8 mouse cellular contexts compared by ENCODE assay signal in genomic region chr17:44188769-44189145, GRCm38 (mm10). TPM values are rescaled to one million over a fixed set of nuclear protein-coding genes. Genes with fewer than 3 reads are reported as not detected.
A peak's percentile ranks its signal among the peaks of the same experiment; 100 is the strongest.
DNase-seq lines count a peak whose midpoint lies in the region; ATAC-seq and TF ChIP-seq lines count a peak whose summit lies in the region.

No protein-coding gene starts in this region.

- 2% methylated on average over 24 of the region's 24 CpGs for WGBS in kidney, adult 2 months
- 0% methylated on average over 24 of the region's 24 CpGs for WGBS in heart, embryonic 10.5 days
- WGBS in midbrain, embryonic 13.5 days: under 1% methylated on average over 24 of the region's 24 CpGs

- H3K4me3 ChIP-seq in kidney, adult 2 months (ENCODE audit: insufficient read depth, low read depth, low read length): peak overlapping the region; percentile 55
- peak overlapping the region; percentile 70 for H3K4me3 ChIP-seq in heart, embryonic 10.5 days
- H3K4me3 ChIP-seq in midbrain, embryonic 13.5 days (replicated peaks): peak overlapping the region; percentile 36

- H3K9me3 ChIP-seq in heart, embryonic 10.5 days: no peaks in the 10 kb centered on the region
- no peaks in the 10 kb centered on the region for H3K9me3 ChIP-seq in midbrain, embryonic 13.5 days

- peak overlapping the region; percentile 57 for H3K4me2 ChIP-seq in midbrain, embryonic 13.5 days (replicated peaks)

- 0 out of 2 replicates have a peak overlapping the region, but pooled peaks have one; percentile 1 for H3K9ac ChIP-seq in midbrain, embryonic 13.5 days (replicated peaks)

- H3K27me3 ChIP-seq in kidney, adult 2 months (replicated peaks; ENCODE audit: control insufficient read depth, insufficient read depth, low read length): no peaks in the 10 kb centered on the region
- peaks cover 22% of the 10 kb centered on the region for H3K27me3 ChIP-seq in heart, embryonic 10.5 days (ENCODE audit: insufficient read depth, poor library complexity, severe bottlenecking)
- peaks cover 42% of the 10 kb centered on the region for H3K27me3 ChIP-seq in midbrain, embryonic 13.5 days

- no peak for DNase-seq in kidney, adult 2 months
- no peak for DNase-seq in kidney, adult 11 months
- peak; percentile 15 for DNase-seq in brain, embryonic 14.5 days (ENCODE audit: low read depth)
- DNase-seq in heart, embryonic 10.5 days (ENCODE audit: low spot score): no peak
- DNase-seq in kidney, postnatal 10 days: peak; percentile 34
- DNase-seq in adipocyte (ENCODE audit: low spot score): no peak
- DNase-seq in testis, postnatal 10 days (ENCODE audit: low spot score): no peak

- TF ChIP-seq CTCF in kidney, adult 2 months (conservative IDR thresholded peaks at IDR 0.05; ENCODE audit: insufficient read depth, insufficient read length, low read depth, low read length): no peak
- no peak for TF ChIP-seq CTCF in brain, embryonic 14.5 days (IDR thresholded peaks at IDR 0.05; ENCODE audit: borderline replicate concordance, extremely low read depth, insufficient read depth, insufficient read length)

- H3K4me1 ChIP-seq in kidney, adult 2 months (ENCODE audit: control insufficient read depth, insufficient read depth, low read length): peaks cover 19% of the 10 kb centered on the region; the same call in 1 of the 2 replicates
- H3K4me1 ChIP-seq in heart, embryonic 10.5 days: peaks cover 24% of the 10 kb centered on the region
- peaks cover 16% of the 10 kb centered on the region for H3K4me1 ChIP-seq in midbrain, embryonic 13.5 days (replicated peaks)

- no peaks in the 10 kb centered on the region for H3K36me3 ChIP-seq in kidney, adult 2 months (ENCODE audit: control insufficient read depth, insufficient read depth, low read length)
- no peaks in the 10 kb centered on the region for H3K36me3 ChIP-seq in heart, embryonic 10.5 days
- H3K36me3 ChIP-seq in midbrain, embryonic 13.5 days: no peaks in the 10 kb centered on the region

- peak; percentile 43 for ATAC-seq in midbrain, embryonic 13.5 days

- H3K27ac ChIP-seq in kidney, adult 2 months (ENCODE audit: insufficient read depth, low read depth, low read length): peak overlapping the region; percentile 63
- peak overlapping the region; percentile 86 for H3K27ac ChIP-seq in heart, embryonic 10.5 days
- H3K27ac ChIP-seq in midbrain, embryonic 13.5 days: no peak overlapping the region

- no peak for TF ChIP-seq POLR2A in kidney, adult 2 months (IDR thresholded peaks at IDR 0.05; ENCODE audit: low read depth, low read length)
- no peak for TF ChIP-seq POLR2A in brain, embryonic 14.5 days (IDR thresholded peaks at IDR 0.05; ENCODE audit: borderline replicate concordance, extremely low read depth, insufficient read depth, insufficient read length, poor library complexity, severe bottlenecking)

RNA-seq across cellular contexts. Expression of gene Clic5, which starts 0.4 kb away (rescaled TPM):
- polyA plus RNA-seq in kidney, adult 2 months (2012; rRNA removed): 21.1 and 25.2 TPM in 2 replicates
- polyA plus RNA-seq in brain, embryonic 14.5 days (2012; rRNA removed): 0.13 and 0.27 TPM in 2 replicates
- polyA plus RNA-seq in heart, embryonic 10.5 days (2016; fragmentation: Nextera tagmentation; extraction: Ambion mirVana): 3.3 and 5.7 TPM in 2 replicates
- 0.70 and 0.72 TPM in 2 replicates for polyA plus RNA-seq in midbrain, embryonic 13.5 days (2015; fragmentation: Nextera tagmentation; extraction: Ambion mirVana)

Comparison
In these comparisons a context has a peak if more than half of its experiments do, and no peak if none do; other contexts are left out.
1. DNase-seq: peak in brain, embryonic 14.5 days (single experiment) and kidney, postnatal 10 days (single experiment); none in kidney, adult 2 months (single experiment), kidney, adult 11 months (single experiment), heart, embryonic 10.5 days (single experiment), adipocyte (single experiment) and testis, postnatal 10 days (single experiment).
2. Peak in every context shown above with its lines, with median percentiles within 50 percentile points of each other: H3K4me3 ChIP-seq.